Mouse (Mus musculus) spleen, adult 12 weeks (tissue): Measurements from ENCODE around the gene Psmc1.

Source experiments
- DNase-seq: peaks from one replicate; pipeline ENCODE4 v3.0.0; 2022; ENCODE audit warnings: low spot score

The Psmc1 gene

DNA sequence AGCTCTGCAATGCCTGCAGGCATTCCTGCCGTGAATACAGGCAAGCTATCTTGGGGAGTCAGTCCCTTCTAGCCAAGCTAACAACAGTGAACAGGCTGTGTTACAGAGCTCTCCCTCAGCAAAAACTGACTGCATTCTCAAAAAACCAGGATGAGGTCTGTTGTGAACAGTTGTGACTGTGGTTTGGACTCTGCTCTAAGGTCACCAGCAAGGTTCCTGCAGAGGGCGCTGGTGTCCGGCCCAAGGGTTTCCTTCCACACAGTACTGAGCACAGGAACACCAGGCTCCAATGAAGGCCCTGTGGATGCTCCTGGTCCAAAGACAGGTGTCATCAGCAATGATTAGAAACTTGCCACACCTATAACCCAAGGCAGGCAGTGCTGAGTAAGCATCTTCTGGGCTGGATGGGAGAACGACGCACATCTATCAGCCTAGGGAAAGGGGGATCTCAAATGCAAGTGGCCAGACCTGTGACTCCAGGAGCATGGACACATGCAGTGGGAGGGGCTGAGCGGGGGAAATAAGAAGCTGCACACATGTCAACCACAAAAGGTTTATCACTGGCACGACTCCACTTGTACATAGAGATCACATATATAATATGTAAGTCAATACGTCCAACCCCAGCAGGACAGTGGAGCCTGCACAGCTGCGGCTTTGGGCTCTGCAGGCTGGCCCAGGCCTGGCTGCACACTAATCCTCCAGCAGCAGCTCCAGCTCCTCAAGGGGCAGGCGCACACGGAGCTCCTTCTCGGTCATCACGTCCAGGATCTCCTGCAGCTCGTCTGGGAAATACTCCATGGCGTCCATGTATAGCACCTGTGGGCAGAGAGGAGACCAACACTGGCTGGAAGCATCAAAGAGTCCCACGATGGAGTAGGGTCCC lies 15.2 kb downstream of the Psmc1 start:
- no peak for DNase-seq

DNA sequence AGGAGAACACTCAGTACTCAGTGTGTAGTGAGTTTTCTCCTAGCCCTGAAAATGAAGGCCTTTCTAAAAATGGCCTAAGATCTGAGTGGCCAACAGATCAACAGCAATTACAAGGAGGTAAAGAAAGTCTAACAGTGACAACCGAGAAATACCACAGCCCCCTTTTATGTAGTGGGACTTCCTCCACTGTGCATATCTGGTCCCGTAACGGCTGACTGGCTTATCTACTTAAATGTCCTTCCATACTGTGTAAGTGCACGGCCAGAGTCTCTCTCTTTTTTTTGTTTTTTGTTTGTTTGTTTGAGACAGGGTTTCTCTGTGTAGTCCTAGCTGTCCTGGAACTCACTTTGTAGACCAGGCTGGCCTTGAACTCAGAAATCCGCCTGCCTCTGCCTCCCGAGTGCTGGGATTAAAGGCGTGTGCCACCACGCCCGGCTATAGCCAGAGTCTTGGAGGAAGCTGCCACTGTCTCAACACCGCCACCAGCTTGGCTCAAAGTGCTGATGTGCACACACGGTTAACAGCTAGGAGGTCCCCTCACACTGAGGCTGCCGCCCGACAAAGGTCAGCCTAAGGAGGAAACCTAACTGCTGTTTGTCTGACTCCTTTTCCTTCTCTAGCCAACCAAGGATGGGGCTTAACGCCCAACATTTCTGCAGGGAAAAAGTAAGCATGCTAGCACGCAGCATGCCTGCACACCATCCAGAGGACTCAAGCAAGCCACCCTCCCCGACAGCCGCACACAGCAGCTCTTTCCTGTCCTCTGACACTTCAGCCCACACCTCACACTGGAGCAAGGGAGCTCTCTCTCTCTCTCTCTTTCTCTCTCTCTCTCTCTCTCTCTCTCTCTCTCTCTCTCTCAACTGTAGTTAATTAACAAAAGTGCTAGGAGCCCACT lies 17.3 kb downstream of the Psmc1 start:
- DNase-seq = no peak

DNA sequence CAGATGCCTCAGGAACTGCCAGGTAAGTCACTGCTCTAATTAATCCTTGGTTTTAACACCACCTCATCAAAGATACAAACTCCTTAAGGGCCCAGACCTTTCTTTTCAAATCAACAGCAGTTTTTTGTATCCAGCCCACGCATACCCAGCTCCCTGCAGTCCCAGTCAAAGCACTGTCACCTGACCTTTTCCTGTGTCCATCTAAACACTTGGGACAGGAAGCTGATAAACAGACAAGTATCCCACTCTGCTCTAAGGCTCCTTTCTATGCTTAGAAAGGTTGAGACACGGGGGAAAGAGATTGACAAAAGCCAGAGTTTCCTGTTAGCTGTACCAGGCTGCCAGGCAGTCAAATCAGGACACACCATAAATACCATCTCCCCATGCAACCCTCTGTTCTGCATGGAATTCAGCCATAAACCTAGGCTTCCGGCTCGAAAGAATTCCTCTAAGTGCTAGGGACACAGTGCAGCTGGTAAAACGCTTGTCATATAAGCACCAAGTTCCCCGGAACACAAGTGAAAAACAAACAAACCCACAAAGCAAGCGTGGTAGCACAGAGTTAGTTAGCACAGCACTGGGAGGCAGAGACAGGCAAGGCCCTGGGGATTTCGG lies 18.0 kb downstream of the Psmc1 start:
- DNase-seq = no peak

DNA sequence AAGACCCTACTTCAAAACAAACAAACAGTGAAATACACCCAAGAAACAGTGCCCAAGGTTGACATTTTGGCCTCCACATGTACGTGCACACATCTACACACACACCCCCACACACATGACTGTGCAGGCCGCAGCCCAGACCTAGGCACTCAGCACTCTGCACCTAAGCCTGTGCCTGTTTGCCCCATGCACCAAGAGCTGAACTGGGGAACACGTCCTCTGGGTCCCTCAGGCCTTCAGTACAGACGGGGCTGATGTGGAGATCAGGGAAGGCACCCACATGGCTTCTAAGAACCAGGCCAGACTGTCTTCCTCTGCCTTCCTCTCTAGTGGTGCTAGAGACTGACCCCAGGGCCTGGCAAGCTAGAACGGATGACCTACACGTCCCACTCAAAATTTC lies 18.6 kb downstream of the Psmc1 start:
- no peak for DNase-seq

DNA sequence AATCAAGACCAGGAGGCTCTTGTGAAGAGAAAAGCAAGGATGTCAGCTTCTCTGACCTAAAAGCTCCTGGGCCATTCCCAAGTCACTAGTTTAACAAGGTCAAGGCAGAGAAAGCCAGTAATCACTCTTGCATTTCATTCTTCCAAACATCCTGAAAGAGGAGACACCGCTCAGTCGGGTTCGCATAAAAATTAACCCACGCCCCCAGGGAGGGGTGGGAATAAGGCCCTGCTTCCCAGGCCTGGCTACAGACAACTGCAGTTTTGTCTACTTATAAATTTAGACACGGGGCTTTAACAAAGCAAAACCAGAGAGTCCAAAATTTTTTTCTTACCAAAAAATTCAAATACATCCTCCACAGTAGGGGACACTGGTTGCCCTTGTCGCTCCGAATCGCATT lies 19.0 kb downstream of the Psmc1 start:
- DNase-seq = no peak

DNA sequence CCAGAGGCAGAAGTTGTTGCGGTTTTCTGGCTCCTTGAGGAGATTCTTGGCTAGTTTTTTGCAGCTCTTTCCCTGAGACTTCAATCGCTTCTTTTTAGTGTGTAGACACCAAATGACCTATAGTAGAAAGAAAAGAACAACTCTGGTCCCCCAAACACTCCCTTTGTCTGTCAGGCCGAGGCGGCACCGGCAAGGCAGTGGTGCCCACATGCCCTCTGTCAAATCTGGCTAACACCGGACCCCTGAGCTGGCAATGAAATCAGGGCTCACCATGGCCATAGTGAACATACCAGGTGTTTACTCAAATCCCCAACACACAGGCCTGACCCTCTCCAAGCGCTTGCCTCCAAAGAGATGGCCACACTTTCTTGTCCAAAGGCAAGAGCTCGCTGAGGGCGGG lies 21.2 kb downstream of the Psmc1 start:
- no peak for DNase-seq

DNA sequence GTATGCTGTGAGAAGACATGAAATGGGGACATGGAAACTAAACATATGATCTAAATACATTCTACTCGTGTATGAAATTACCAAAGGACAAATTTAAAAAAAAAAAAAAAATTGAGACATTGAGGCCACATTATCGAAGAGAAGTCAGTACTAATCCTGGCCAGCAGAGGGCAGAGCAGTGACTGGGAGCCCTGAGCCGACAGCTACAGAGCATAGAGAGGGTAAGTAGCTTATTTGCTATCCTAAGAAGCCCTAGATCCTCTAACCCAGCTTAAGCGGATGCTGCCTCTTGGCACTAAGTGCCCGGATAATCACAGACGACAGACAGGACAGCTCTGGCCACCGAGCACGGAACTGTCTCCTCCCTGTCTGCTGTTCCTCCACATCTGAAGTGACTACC lies 21.7 kb downstream of the Psmc1 start:
- peak; percentile 48 for DNase-seq

DNA sequence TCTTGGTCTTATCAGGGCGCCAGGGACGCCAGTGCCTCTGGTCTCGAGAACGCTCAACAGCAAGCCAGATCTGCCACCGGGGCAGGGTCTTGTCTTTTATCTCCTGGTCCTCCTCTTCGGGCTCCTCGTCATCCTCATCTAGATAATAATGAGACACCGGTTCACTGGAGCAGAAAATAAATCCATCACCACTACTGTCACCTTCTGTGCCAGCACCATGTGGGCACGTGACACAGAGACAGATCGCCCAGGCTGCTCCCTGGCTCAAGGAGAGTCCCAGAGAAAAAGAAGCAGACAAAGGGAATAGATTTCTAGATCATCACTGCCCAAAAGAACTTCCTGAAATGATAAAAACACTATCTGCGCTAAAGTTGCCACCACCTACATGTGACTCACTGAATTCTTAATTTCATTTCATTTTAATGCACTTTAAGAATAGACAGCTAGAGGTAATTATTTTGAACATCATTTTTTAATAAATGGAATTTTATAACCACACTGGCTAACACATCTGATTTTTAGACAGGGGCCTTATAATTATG lies 24.5 kb downstream of the Psmc1 start:
- DNase-seq = no peak

DNA sequence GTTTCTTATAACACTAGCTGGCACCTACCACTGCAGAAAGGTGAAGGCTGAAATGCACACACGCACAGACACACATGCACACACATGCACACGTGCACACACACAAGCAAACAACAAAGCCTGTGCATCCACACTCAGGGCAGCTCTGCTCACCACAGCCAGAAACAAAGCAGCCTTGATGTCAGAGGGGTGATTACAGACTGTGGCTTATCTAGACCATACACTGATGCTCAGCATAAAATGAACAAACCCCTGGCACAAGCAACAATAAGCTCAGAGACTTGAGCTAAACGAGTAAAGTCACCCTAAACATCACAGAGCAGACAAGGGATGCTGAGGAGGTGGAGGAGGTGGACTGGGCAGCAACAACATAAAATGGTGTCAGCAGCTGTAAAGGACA lies 25.2 kb downstream of the Psmc1 start:
- DNase-seq = no peak

DNA sequence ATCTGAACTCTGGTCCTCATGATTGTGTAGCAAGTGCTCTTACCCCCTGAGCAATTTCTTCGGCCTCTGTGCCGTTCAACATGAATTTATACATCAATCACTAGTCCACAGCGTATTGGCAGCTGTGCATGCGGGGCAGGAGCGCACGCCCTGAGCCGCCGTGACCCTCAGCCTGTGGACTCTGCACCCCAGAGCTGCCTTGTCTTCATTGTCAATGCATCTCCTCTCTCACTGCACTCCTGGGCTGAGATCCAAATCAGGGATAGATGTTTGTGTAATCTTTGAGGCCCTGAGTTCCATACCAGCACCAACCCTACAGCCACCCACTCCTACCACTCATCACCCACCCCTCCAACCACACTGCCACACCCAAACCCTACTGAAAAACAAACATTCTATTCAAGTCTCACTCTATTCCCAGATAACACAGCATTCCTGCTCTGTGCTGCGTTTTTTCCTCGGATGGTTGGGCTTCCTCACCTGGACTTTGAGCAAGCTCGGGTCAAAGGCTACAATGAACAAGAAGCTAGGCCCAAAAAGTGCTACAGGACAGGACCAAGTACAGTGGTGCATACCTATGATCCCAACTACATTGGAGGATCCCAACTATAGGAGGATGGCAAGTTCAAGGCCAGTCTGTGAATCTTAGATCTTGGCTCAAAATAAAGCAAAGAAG lies 33.0 kb downstream of the Psmc1 start:
- no peak for DNase-seq

DNA sequence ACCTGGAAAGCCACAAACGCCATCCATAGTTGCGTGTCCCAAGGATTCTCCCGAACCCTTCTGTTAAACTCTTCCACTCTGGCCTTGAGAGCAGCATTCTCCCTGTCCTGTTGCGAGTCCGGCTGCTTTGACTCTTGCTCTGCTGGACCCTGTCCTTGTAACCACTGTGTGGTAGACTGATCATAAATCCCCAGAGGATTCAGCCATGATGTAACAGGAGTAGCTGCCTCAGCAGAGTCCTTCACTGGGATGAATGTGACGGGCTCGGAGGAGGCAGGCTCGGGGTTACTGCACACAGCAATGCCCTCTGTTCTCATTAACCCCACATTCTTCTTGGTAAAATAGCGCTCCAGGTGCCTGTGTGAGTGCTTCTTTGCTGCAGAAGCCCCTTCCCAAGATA lies 33.8 kb downstream of the Psmc1 start:
- no peak for DNase-seq

DNA sequence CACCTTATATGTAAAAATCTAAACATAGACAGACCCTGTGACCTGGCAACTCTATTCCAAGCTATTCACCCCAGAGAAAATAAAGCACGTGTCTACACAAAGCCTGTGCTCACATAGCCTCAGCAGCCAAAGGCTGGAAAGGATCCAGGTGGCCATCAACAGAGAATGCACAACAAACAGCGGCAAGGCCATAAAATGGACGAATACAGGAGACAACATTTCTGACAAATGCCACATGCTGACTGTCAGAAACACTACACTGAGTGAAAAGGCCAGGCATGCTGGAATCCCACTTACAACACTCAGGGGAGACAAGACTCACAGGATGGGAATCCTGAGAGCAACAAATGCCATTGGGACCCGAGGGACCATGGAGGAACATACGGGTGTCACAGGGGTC lies 34.3 kb downstream of the Psmc1 start:
- DNase-seq = no peak

DNA sequence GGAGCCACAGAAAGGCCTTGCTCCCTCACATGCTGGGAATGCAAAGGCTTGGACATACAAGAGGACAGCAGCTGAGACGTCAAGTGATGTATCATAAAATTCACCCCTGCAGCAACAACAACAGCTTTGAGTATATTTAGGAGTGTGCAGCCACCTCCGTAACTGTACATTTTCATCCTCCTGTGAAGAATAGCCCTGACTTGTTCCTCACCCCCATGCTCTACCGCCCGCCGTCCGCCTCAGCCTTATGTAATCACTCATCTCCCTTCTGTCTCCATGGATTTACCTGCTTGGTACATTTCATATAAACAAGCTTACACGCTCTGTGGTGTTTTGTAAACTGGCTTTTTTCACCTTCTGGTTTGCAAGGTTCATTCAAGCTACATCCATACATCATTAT lies 42.5 kb downstream of the Psmc1 start:
- no peak for DNase-seq

DNA sequence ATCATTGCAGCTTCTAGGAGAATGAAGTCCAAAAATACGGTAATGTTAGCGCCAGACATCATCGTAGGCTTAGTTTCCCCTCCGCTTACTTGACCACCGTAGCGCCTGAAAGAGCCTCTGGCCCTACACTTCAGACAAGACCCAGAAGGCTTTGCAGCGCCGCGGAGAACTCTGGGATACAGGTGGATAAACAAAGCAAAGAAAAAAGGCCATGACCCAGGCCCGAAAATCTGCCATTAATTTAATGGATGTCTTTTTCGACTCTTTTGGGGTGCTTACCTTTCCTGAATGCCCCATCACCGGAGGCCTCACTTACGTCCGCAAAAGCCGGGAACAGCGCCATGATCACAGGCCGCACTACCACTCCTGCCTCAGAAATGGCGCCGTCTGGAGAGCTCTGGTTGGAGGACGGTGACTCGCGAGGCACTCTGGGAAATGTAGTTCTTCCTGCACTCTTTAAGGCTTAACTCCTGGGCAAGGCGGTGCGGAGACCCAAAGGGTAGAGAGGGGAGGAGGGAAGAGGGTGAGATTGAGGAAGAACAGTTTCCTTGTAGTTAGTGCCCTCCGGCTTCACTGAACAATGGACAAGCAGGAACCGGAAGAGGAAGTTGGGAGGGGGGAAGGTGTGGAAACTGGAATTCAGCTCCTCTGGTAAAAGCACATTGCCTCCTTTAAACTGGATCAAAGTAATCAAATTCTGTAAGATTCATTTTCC lies 49.5 kb downstream of the Psmc1 start, which contains the start of gene Nrde2:
TSS of gene Nrde2 (minus strand) at position 393 of the 715 bp plus-strand sequence.
- DNase-seq = peak; percentile 81

DNA sequence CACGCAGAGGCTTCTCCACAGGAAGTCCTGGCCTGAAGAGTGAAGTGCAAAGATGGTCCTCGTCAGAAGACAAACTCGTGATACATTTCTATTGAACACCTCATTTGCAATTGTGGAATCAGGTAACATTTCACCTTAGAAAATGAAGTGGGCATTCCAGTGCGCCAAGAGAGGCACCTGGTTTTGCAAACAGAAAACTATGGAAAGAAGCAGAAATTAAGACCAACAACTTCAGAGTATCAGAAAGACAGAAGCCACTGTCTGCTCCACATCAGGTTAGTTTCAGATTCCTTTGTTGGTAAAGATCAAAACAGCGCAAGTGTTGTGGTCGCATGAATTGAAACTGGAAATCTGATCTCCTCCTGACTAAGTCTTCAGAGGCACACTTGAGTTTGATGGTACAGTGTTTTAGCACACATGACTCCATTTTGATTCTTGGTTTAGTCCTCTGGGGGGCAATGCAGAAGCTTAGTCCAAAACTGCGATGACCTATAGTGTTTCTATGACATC lies 55.1 kb downstream of the Psmc1 start:
- DNase-seq = no peak

DNA sequence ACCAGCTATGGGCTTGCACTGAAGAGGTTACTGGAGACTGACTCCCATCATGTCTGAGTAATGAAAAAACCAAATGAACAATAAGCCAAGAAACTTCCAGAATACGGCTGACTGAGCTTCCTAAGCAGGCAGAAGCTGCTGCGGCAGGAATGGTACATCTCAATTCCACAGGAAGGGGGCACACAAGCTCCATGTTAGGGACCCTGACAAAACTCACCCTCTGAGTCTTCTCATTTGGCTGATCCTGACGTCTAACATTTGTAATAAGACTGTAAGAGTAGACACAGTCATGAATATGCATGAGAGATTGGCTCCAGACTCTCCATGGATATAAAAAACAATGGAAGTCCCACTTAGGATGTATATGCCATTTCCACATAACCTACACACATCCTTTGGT lies 56.2 kb downstream of the Psmc1 start:
- DNase-seq = no peak

DNA sequence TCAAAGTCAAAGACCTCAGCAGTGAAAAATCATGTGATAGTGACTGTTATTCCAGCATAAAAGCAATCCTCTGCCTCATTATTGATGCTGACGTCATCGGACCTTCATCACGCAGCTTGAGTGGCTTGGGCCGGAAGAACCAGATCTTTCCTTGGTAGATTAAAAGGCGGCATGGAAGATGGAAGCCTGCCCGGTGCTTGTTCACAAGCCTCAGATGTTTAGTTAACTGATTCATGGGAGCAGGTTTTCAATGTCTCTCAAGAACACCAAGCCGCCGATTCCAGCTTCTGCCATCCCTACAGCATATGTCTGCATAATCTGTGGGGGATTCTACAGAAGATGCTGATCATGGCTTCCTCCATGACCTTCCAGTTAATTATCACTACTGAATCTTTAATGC lies 57.0 kb downstream of the Psmc1 start:
- DNase-seq = no peak

DNA sequence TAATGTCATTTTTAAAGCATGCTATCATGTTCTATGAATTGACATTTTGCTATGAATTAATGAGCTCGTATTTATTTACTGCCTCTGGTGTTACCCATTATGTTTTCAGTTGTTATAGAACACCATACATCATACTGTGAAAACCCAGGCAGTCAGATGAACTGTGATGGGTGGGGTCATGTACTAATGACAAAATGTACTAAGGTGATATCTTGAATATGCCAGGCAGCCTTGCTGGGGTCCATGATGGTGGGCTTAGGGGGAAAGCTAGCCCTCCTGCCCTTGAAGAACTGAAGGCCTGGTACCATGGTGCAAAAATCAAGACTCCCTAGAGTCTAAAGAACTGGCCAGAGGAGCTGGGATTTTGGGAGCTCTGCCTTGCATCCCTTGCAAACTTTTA lies 57.5 kb downstream of the Psmc1 start:
- no peak for DNase-seq

DNA sequence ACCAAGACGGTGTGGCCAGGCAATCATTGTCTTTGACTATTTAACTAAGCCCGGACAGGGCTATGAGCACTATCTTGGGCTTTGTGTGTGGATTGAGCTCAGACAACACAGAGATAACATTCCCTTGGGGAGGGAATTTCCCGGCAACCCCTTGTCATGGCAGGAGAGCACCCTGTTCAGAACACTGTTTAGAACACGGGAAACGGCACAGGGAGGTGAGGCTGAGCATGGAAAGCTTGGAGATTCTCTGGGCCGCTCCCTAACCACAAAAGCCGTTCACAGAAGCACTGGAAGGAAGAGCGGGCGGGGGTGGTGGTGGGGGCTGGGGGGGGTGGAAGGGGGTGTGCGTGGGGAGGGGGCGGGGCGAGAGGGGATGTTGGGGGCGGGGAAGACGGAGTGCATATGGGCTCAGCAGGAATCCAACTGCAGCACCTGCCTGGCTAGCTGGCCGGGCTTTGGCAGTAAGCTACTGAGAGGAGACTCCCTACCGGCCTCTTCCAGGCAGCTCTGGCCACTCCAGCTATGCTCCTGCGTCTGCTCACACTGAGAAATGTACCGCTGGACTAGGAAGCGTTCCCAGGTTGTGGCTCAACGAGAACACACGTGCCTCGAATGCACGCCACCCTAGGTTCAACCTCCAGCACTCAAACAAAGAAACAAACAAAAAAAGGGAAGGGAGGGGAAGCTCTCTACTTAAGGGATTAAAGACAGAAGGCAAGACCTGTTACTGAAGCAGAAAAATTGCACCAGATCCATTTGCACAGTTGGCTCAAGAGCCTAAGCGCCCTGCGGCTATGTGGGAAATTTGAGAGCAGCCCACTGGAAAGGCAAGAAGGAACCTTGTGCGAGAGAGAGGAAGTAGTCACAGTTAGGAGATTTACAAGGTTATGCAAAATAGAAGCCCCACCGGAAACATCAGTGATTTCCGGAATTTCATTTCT lies 58.2 kb downstream of the Psmc1 start:
- DNase-seq = no peak

DNA sequence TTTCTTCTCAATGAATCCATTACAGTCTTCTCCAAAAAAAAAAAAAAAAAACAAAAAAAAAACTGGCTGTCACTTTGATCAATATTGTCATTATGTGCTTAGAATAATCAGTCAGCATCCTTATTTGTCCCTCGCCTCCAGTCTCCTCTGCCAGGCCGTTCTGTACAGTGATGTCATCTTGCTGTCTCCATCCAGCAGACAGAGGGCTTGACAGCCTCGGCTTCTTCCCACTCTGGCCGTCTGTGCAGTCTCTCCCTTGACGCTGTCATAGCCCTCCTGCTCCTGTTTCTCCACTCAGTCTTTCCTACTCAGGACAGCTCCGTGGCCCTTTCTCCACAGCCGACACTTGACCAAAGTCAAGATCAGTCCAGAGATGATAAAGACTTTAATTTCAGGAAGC lies 62.5 kb downstream of the Psmc1 start:
- no peak for DNase-seq
